Mouse (Mus musculus): Measurements from ENCODE around the gene Higd2a. TPM values are rescaled to one million over a fixed set of nuclear protein-coding genes. Genes with fewer than 3 reads are reported as not detected.

Gene Higd2a
- polyA plus RNA-seq, 1 experiment from 2014 or later: 229 TPM

DNA sequence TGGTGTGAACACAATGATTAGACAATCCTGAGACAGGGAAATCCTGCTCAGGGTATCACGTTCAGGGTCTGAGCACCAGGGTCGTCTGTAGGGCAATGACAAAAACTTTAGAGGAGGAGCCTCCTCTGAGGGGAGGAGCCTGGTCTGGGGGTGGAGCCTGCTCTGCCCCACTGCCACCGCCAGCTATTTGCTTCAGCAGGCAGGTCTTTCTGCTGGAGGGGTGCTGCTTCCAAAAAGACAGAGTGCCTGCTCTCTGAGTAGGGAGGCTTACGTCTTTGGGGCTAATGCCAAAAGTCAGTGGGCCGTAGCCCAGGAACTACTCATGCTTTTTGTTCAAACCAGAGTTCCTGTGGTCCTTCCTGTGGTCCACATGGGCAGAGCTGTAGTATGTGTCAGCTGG, 21.6 kb upstream of the Higd2a start:
- H3K27me3 ChIP-seq (replicated peaks): no peaks in the 10 kb centered on the region
- H3K36me3 ChIP-seq (replicated peaks): no peaks in the 10 kb centered on the region
- no peak overlapping the region for H3K4me3 ChIP-seq
- no peak overlapping the region for H3K4me2 ChIP-seq
- no peak overlapping the region for H3K27ac ChIP-seq
- ATAC-seq (replicated peaks): no peak
- H3K9me3 ChIP-seq: no peaks in the 10 kb centered on the region
- peaks cover 15% of the 10 kb centered on the region for H3K4me1 ChIP-seq
- WGBS: 42% methylated on average over 5 of the region's 5 CpGs
- no peak overlapping the region for H3K9ac ChIP-seq

DNA sequence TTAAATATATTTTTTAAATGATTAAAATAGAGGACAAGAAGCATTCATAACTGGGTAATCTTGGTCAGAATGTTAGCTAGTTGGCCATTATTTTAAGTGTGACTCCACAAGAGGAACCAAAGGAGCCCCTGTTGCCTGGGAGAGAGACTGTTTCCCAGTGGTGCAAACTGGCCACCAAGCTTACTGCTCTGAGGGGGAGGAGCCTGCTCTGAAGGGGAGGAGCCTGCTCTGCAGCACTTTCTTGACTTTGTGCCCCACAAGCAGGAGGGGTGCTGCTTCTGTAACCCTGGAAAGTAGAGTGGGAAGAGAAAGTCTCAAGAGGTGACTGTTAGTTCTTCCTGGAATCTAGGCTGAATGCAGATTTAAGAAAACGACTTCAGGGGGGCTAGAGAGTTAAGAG, 20.7 kb upstream of the Higd2a start:
- 38% methylated on average over 1 of the region's 1 CpGs for WGBS

DNA sequence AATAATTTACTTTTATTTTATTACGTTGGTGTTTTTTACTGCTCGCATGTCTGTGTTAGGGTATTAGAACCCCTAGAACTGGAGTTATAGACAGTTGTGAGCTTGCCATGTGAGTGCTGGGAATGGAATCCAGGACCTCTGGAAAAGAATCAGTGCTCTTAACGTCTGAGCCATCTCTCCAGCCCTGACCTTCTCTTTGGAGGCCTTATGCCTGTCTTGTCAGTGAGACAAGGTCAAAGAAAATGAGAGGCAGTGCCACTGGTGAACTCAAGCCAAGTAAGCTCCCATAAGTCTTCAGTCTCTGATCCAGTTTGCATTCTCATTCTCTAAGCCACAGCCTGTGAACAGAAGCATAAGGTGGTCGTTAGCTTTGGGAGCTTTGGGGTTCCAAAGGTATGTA, 19.3 kb upstream of the Higd2a start:
- no peak for ATAC-seq (replicated peaks)
- Histone ChIP-seq H3K4me1 (peaks cover 7% of the 10 kb centered on the region), H3K9ac (no peak overlapping the region), H3K4me3 (no peak overlapping the region), H3K27me3 (replicated peaks) (peaks cover 4% of the 10 kb centered on the region; the same call in 1 of the 2 replicates), H3K27ac (no peak overlapping the region), H3K36me3 (replicated peaks) (no peaks in the 10 kb centered on the region), H3K9me3 (no peaks in the 10 kb centered on the region), H3K4me2 (no peak overlapping the region)
- 77% methylated on average over 4 of the region's 4 CpGs for WGBS

More for the DNA sequence above, 20.7 kb upstream of the Higd2a start:
- Histone ChIP-seq H3K27me3 (replicated peaks) (peaks cover 4% of the 10 kb centered on the region; the same call in 1 of the 2 replicates), H3K9ac (no peak overlapping the region), H3K4me3 (no peak overlapping the region), H3K9me3 (no peaks in the 10 kb centered on the region), H3K4me2 (no peak overlapping the region), H3K27ac (no peak overlapping the region), H3K4me1 (peaks cover 8% of the 10 kb centered on the region), H3K36me3 (replicated peaks) (no peaks in the 10 kb centered on the region)
- ATAC-seq (replicated peaks): no peak

DNA sequence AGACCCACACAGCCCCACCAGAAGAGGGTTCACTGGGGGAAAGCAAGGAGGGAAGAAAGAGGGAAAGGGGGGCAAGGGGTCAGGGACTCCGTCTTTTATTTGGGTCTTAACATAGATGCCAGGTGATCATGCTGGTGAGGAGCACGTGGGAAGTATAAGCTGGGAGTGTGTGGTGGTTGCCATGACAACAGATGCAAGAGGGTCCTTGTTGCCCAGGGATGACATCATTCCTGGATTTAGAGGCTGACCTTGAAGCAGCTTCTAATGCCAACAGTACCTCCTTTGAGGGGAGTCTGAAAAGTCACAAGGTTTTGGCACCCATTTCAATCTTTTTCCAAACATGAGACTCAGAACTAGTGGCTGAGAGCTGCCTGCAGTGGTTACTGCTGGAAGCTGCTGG, 18.4 kb upstream of the Higd2a start:
- H3K9ac ChIP-seq: no peak overlapping the region
- no peak overlapping the region for H3K27ac ChIP-seq
- peaks cover 4% of the 10 kb centered on the region; the same call in 1 of the 2 replicates for H3K27me3 ChIP-seq (replicated peaks)
- H3K4me1 ChIP-seq: peaks cover 15% of the 10 kb centered on the region
- H3K4me2 ChIP-seq: no peak overlapping the region
- WGBS: 14% methylated on average over 2 of the region's 2 CpGs
- no peaks in the 10 kb centered on the region for H3K9me3 ChIP-seq
- no peak for ATAC-seq (replicated peaks)
- no peak overlapping the region for H3K4me3 ChIP-seq
- no peaks in the 10 kb centered on the region for H3K36me3 ChIP-seq (replicated peaks)

DNA sequence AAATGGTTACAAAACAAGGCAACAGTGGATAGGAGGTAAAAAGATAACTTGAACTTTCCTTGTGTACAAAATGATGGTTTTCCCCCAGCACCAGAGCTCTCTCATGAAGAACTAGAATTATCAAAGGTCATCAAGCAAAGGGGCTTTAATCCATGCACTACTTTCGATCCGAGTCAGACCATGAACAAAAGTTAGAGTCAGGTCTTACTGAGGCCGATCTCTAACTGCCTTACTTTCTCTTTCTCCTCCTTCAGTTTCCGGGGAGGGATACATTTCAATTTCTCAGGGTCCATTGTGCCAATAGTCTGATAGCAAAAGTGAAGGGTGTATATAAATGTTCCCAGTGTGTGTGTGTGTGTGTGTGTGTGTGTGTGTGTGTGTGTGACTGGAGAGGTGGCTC, 17.4 kb upstream of the Higd2a start:
- Histone ChIP-seq H3K27ac (no peak overlapping the region), H3K27me3 (replicated peaks) (peaks cover 4% of the 10 kb centered on the region; the same call in 1 of the 2 replicates), H3K9ac (no peak overlapping the region), H3K4me2 (no peak overlapping the region), H3K9me3 (no peaks in the 10 kb centered on the region), H3K4me1 (peaks cover 24% of the 10 kb centered on the region), H3K36me3 (replicated peaks) (0 out of 2 replicates have a peak, but pooled peaks cover 5% of the 10 kb centered on the region), H3K4me3 (no peak overlapping the region)
- ATAC-seq (replicated peaks): no peak
- 81% methylated on average over 4 of the region's 4 CpGs for WGBS

DNA sequence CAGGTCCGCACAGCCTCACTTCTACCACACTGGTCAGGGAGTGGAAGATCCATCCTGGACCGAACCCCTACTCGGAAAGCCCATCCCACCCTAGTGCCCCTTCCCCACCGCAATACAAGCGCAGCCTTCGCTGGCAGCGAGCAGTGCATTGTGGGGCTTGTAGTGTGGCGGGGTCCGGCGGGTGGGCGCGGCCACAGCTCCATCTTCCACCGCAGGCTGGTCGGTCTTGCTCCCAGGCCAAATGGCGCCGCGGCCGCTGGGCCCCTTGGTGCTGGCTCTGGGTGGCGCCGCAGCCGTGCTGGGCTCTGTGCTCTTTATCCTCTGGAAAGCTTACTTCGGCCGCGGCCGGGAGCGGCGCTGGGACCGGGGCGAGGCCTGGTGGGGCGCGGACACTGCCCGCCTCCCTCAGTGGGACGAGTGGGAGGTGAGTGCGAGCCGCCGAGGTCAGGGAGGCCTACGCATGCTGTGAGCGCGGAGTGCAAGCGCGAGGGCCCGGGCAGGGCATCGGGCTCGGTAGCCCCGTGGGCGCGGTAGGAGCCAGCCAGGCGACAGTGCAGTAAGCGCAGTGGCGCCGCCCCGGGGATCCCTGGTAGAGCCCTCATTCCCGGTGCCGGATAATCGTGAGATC, 15.0 kb upstream of the Higd2a start, which contains the start of gene Arl10:
Arl10 (plus strand) TSS at position 162 of the 628 bp plus-strand sequence.
- H3K27ac ChIP-seq: peak within 1 kb of the TSS; percentile 82
- peaks cover 29% of the 10 kb centered on the region for H3K4me1 ChIP-seq
- H3K9me3 ChIP-seq: no peaks in the 10 kb centered on the region
- H3K4me2 ChIP-seq: peak within 1 kb of the TSS; percentile 69
- H3K9ac ChIP-seq: peak within 1 kb of the TSS; percentile 96
- under 1% methylated on average over 55 of the region's 55 CpGs for WGBS
- ATAC-seq (replicated peaks): peak; percentile 94
- H3K36me3 ChIP-seq (replicated peaks): peaks cover 8% of the 10 kb centered on the region; the same call in 1 of the 2 replicates
- peak within 1 kb of the TSS; percentile 92 for H3K4me3 ChIP-seq
- peaks cover 4% of the 10 kb centered on the region; the same call in 1 of the 2 replicates for H3K27me3 ChIP-seq (replicated peaks)

DNA sequence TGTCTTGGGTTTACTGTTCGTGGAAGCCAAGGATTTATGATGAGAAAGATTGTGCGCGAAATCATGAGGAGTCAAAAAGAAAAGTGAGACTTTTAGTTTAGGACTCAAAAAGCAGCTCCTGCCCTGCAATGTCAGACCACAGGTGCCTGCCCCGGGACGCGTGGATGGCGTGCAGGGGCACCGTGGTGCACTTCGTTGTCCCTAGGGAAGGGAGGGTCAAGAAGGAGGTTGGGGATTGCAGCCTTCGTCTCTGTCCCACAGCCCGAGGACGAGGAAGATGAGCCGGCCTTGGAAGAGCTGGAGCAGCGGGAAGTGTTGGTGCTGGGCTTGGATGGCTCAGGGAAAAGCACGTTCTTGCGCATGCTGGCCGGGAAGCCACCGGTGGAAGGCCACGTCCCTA, 14.5 kb upstream of the Higd2a start:
- H3K9me3 ChIP-seq: no peaks in the 10 kb centered on the region
- H3K4me2 ChIP-seq: peak overlapping the region; percentile 69
- H3K9ac ChIP-seq: peak overlapping the region; percentile 96
- H3K36me3 ChIP-seq (replicated peaks): peaks cover 13% of the 10 kb centered on the region
- peak overlapping the region; percentile 82 for H3K27ac ChIP-seq
- peak overlapping the region; percentile 92 for H3K4me3 ChIP-seq
- peaks cover 4% of the 10 kb centered on the region; the same call in 1 of the 2 replicates for H3K27me3 ChIP-seq (replicated peaks)
- 4% methylated on average over 19 of the region's 19 CpGs for whole genome bisulfite sequencing
- ATAC-seq (replicated peaks): 0 out of 2 replicates have a peak, but pooled peaks have one; percentile 13
- H3K4me1 ChIP-seq: peaks cover 29% of the 10 kb centered on the region

DNA sequence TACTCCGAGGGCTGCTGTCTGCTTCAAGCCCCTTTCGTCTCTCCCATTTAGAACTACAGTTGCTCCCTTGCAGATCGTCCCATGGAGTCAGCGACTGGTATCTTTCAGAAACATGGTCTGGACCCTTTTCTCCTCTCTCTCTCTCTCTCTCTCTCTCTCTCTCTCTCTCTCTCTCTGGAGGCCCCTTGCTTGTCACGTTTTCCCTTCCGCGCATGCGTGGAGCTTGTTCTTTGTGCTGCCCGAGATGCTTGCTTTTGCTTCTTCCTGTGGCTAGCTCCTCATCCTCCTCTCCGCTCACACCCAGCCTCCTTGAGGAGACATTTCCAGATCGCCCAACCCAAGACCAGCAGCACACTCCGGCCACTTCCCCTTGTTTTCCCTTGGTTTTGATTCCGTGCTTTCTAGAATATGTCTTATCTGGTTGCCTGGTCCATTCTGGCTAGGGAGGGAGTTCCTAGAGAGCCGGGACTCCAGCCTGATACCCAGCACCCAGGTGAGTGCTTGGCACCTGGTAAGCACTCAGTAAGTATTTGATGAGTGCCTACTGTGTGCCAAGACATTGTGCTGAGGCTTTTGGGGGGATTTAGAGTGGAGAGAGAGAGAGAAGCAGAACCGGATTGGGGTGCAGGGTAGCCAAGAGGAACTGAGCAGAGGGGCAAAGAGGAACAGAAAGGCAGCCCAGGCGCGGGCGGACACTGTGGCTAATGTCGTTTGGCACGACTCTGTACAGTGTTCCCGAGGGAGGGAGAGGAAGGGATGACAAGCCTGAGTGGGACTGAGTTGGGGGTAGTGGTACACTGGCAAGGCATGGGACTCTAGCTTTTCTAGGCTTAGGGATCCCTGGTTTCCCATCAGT, 12.1 kb upstream of the Higd2a start:
- Histone ChIP-seq H3K27ac (0 out of 2 replicates have a peak overlapping the region, but pooled peaks have one; percentile 21), H3K36me3 (replicated peaks) (peaks cover 19% of the 10 kb centered on the region), H3K27me3 (replicated peaks) (peaks cover 4% of the 10 kb centered on the region; the same call in 1 of the 2 replicates), H3K9ac (no peak overlapping the region), H3K4me1 (peaks cover 29% of the 10 kb centered on the region), H3K4me2 (no peak overlapping the region), H3K4me3 (no peak overlapping the region), H3K9me3 (no peaks in the 10 kb centered on the region)
- no peak for ATAC-seq (replicated peaks)
- 87% methylated on average over 21 of the region's 21 CpGs for WGBS

DNA sequence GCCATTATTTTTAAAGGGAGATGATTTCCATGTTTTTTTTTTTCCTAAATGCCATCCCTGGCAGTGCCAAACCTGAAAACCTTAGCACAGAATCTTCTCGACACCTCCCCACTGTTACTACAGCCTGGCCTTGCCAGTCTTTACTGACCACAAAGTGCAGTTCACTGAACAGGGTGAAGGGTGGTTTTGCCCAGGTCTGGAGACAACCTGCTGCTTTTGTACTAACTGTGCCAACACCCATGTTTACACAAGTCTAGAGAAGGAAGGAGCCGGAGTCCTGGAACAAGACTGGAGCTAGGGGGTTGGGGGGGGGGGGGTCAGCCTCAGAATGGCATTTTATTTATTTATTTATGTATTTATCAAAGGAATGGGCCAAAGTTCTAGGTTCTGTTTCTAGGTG, 8.6 kb upstream of the Higd2a start:
- 81% methylated on average over 2 of the region's 2 CpGs for WGBS
- H3K4me3 ChIP-seq: no peak overlapping the region

DNA sequence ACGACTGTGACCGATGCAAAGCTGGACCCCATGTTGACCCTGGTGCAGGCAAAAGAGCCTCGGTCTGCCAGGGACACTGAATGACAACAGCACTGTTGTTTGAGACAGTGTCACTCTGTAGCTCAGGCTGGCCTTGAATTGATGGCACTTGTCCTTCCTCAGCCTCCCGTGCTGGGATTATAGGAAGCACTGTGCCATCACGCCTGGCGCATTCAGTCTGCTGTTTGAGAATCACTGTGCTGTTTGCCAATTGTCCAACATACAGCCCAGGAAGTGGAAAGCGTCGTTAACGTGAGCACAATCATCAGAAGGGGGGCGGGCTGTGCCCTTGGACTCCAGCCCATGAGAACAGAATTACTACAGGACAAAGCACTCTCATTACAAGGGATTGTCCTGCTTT, 7.9 kb upstream of the Higd2a start:
- Histone ChIP-seq H3K27me3 (replicated peaks) (no peaks in the 10 kb centered on the region), H3K9me3 (no peaks in the 10 kb centered on the region), H3K4me3 (no peak overlapping the region), H3K9ac (no peak overlapping the region), H3K4me2 (no peak overlapping the region), H3K36me3 (replicated peaks) (peaks cover 32% of the 10 kb centered on the region), H3K27ac (no peak overlapping the region), H3K4me1 (peaks cover 10% of the 10 kb centered on the region)
- 68% methylated on average over 10 of the region's 10 CpGs for WGBS
- ATAC-seq (replicated peaks): no peak

More for the DNA sequence above, 8.6 kb upstream of the Higd2a start:
- Histone ChIP-seq H3K27ac (no peak overlapping the region), H3K4me1 (peaks cover 17% of the 10 kb centered on the region), H3K9ac (no peak overlapping the region), H3K9me3 (no peaks in the 10 kb centered on the region), H3K36me3 (replicated peaks) (peaks cover 32% of the 10 kb centered on the region), H3K27me3 (replicated peaks) (no peaks in the 10 kb centered on the region), H3K4me2 (no peak overlapping the region)
- no peak for ATAC-seq (replicated peaks)

DNA sequence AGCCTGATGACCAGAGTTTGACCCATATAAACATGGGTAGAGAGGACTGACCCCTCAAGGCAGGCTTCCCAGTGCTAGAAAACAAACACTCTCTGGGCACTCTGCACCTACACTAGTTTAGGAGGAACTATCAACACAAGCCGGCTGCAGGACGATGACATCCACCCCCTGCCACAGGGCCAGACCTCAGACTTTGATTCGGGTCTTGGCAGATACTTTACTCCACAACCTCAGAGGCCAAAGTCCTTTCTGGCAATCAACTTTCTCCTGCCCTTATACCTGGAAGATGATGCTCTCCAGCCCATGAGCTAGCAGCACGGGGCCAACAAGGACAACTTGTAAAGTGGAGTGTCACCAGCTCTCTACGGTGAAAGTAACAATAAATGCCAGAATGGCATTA, 7.1 kb upstream of the Higd2a start:
- Histone ChIP-seq H3K4me1 (peaks cover 4% of the 10 kb centered on the region), H3K27ac (no peak overlapping the region), H3K27me3 (replicated peaks) (no peaks in the 10 kb centered on the region), H3K4me2 (no peak overlapping the region), H3K9me3 (no peaks in the 10 kb centered on the region), H3K36me3 (replicated peaks) (peaks cover 36% of the 10 kb centered on the region), H3K4me3 (no peak overlapping the region), H3K9ac (no peak overlapping the region)
- WGBS: 89% methylated on average over 5 of the region's 5 CpGs
- no peak for ATAC-seq (replicated peaks)

DNA sequence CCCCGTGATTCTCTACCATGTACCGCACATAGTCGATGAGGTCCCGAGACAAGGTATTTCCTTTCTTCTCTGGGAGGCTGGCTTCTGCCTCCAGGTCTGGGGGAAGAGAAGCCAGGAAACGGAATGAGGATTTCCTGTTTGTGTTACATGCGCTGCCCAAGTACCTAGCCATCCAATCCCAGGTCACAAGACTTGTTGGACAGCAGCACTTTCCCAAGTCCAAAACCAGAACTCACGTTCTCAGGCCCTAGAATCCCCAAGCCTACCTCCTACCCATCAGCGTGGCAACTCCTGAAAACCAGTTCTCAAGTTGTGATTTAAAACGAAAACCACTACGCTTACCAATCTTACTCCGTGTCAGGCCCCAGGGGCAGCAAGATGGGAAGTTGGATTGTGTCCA, 4.2 kb upstream of the Higd2a start:
- H3K36me3 ChIP-seq (replicated peaks): peaks cover 25% of the 10 kb centered on the region
- 90% methylated on average over 11 of the region's 11 CpGs for WGBS

More for the DNA sequence above, 4.2 kb upstream of the Higd2a start:
- no peaks in the 10 kb centered on the region for H3K9me3 ChIP-seq
- H3K4me2 ChIP-seq: no peak overlapping the region
- no peak overlapping the region for H3K4me3 ChIP-seq
- no peaks in the 10 kb centered on the region for H3K27me3 ChIP-seq (replicated peaks)
- peaks cover 14% of the 10 kb centered on the region for H3K4me1 ChIP-seq
- no peak overlapping the region for H3K9ac ChIP-seq
- no peak for ATAC-seq (replicated peaks)
- H3K27ac ChIP-seq: no peak overlapping the region
